Mouse (Mus musculus) CH12.LX (cell line): ENCODE data around the gene Pld2.

Experiments used
- CTCF ChIP-seq, 2 experiments: IDR thresholded peaks in 1 of 2; conservative IDR thresholded peaks in 1 of 2; 2 replicates each; pipeline ENCODE4 v1.5.1; 2011 to 2012; ENCODE audit warnings: low read depth in 2 of 2, low read length in 2 of 2, improper control_type of control experiment in 1 of 2, inconsistent platforms in 1 of 2, mild to moderate bottlenecking in 1 of 2, moderate library complexity in 1 of 2
- EP300 ChIP-seq: IDR thresholded peaks from 2 replicates; pipeline ENCODE4 v1.6.1; 2011; ENCODE audit warnings: low read length, improper control_type of control experiment
- USF1 ChIP-seq: IDR thresholded peaks from 2 replicates; pipeline ENCODE4 v1.6.1; 2014; ENCODE audit warnings: low read depth, mild to moderate bottlenecking, inconsistent platforms, low read length, improper control_type of control experiment
- ZC3H11A ChIP-seq: IDR thresholded peaks from 2 replicates; pipeline ENCODE4 v1.6.1; 2012; ENCODE audit warnings: low read depth, mild to moderate bottlenecking, inconsistent platforms, low read length, improper control_type of control experiment

GRCm38 (mm10) chr11:70580358-70580720 lies 40.5 kb downstream of the Pld2 start:
- TF ChIP-seq CTCF (conservative IDR thresholded peaks at IDR 0.05 in 1 of 2, IDR thresholded peaks at IDR 0.05 in 1 of 2; ENCODE audit: low read depth in 2 of 2, low read length in 2 of 2) (no peak), USF1 (no peak), ZC3H11A (no peak), EP300 (no peak)
